Mouse (Mus musculus): ENCODE measurements at regions not wholly inside any gene's neighbourhood (a gene's known extent, or its start where the extent isn't known, plus 50 kb on each side); places are given as distances from the start of the nearest gene placed in this dataset.
A peak's percentile ranks its signal among the peaks of the same experiment; 100 is the strongest.

GRCm38 (mm10) chr9:67137141-67137540, 87.9 kb upstream of the Tpm1 start:
- Histone ChIP-seq H3K9ac (no peak overlapping the region), H3K4me2 (no peak overlapping the region), H3K27me3 (no peaks in the 10 kb centered on the region), H3K4me3 (no peak overlapping the region), H3K36me3 (no peaks in the 10 kb centered on the region), H3K4me1 (peaks cover 25% of the 10 kb centered on the region), H3K9me3 (no peaks in the 10 kb centered on the region), H3K27ac (peak overlapping the region; percentile 9)
- peak; percentile 22; the same call in 1 of the 2 replicates for ATAC-seq (ENCODE audit: insufficient number of reproducible peaks, low FRiP score, low TSS enrichment, low read depth)
- 46% methylated on average over 4 of the region's 4 CpGs for WGBS

DNA sequence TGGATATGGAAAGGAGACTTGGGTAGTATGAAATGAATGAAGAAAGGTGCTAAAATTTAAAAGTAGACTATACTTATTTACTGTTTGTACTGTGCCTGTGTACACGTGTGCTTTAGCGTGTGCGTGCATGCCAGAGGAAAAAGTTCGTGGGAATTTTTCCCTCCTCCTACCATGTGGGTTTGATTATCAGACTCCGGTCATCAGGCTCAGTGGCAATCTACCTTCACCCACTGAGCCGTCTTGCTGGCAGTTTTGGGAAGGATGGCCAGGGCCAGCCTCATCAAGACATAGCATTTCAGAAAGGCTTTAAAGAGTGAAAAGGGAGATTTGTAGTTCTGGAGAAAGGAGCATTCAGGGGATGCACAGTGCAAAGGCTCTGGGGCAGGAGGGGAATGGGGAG, 87.0 kb upstream of the Tpm1 start:
- H3K9me3 ChIP-seq = no peaks in the 10 kb centered on the region
- no peak overlapping the region for H3K9ac ChIP-seq
- no peaks in the 10 kb centered on the region for H3K27me3 ChIP-seq
- no peaks in the 10 kb centered on the region for H3K36me3 ChIP-seq
- WGBS = 35% methylated on average over 6 of the region's 6 CpGs
- H3K4me1 ChIP-seq = peaks cover 26% of the 10 kb centered on the region
- H3K4me3 ChIP-seq = no peak overlapping the region
- no peak for ATAC-seq (ENCODE audit: insufficient number of reproducible peaks, low FRiP score, low TSS enrichment, low read depth)
- no peak overlapping the region for H3K27ac ChIP-seq
- H3K4me2 ChIP-seq = no peak overlapping the region

DNA sequence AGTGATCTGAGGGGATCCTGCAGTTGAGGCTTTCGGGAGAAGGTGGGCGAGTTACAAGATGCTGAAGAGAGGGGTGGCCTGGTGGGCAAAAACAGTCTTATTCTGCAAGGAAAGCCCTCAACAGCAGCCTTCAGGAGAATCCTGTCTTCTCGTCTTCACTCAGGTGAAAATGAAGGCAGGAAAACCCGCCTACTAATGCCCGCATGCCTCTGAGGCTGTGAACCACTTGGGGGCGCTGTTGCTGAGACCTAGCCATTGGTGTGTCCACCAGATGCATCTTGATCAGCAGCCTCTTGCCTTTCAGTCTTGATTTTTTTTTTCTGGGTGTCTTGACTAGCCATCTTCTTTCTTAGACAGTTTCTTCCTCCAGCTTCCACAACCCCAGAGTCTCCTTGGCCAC, 85.2 kb upstream of the Tpm1 start:
- 81% methylated on average over 6 of the region's 6 CpGs for WGBS
- Histone ChIP-seq H3K27ac (no peak overlapping the region), H3K36me3 (no peaks in the 10 kb centered on the region), H3K4me1 (peaks cover 28% of the 10 kb centered on the region), H3K4me3 (no peak overlapping the region), H3K4me2 (no peak overlapping the region), H3K9ac (no peak overlapping the region), H3K27me3 (no peaks in the 10 kb centered on the region), H3K9me3 (no peaks in the 10 kb centered on the region)
- no peak for ATAC-seq (ENCODE audit: insufficient number of reproducible peaks, low FRiP score, low TSS enrichment, low read depth)

GRCm38 (mm10) chr9:67132370-67132769, 83.2 kb upstream of the Tpm1 start:
- H3K36me3 ChIP-seq = no peaks in the 10 kb centered on the region
- no peak for ATAC-seq (ENCODE audit: insufficient number of reproducible peaks, low FRiP score, low TSS enrichment, low read depth)
- H3K27me3 ChIP-seq = no peaks in the 10 kb centered on the region
- H3K27ac ChIP-seq = no peak overlapping the region
- no peak overlapping the region for H3K4me3 ChIP-seq
- no peak overlapping the region for H3K9ac ChIP-seq
- WGBS = 54% methylated on average over 5 of the region's 5 CpGs
- H3K9me3 ChIP-seq = no peaks in the 10 kb centered on the region
- no peak overlapping the region for H3K4me2 ChIP-seq
- H3K4me1 ChIP-seq = peaks cover 21% of the 10 kb centered on the region

- Histone ChIP-seq H3K27ac (no peak overlapping the region), H3K36me3 (no peaks in the 10 kb centered on the region), H3K4me2 (no peak overlapping the region), H3K9me3 (no peaks in the 10 kb centered on the region), H3K4me1 (peaks cover 8% of the 10 kb centered on the region), H3K4me3 (no peak overlapping the region), H3K9ac (no peak overlapping the region), H3K27me3 (no peaks in the 10 kb centered on the region)
- no peak for ATAC-seq (ENCODE audit: insufficient number of reproducible peaks, low FRiP score, low TSS enrichment, low read depth)
- WGBS = 66% methylated on average over 8 of the region's 8 CpGs
Measured at GRCm38 (mm10) chr9:67130730-67131440, 81.7 kb upstream of the Tpm1 start.

GRCm38 (mm10) chr9:67129891-67130290, 80.7 kb upstream of the Tpm1 start:
- Histone ChIP-seq H3K4me2 (no peak overlapping the region), H3K27ac (no peak overlapping the region), H3K27me3 (no peaks in the 10 kb centered on the region), H3K4me1 (peaks cover 8% of the 10 kb centered on the region), H3K4me3 (no peak overlapping the region), H3K9me3 (no peaks in the 10 kb centered on the region), H3K36me3 (no peaks in the 10 kb centered on the region), H3K9ac (no peak overlapping the region)
- ATAC-seq (ENCODE audit: insufficient number of reproducible peaks, low FRiP score, low TSS enrichment, low read depth) = no peak
- 87% methylated on average over 3 of the region's 3 CpGs for WGBS

DNA sequence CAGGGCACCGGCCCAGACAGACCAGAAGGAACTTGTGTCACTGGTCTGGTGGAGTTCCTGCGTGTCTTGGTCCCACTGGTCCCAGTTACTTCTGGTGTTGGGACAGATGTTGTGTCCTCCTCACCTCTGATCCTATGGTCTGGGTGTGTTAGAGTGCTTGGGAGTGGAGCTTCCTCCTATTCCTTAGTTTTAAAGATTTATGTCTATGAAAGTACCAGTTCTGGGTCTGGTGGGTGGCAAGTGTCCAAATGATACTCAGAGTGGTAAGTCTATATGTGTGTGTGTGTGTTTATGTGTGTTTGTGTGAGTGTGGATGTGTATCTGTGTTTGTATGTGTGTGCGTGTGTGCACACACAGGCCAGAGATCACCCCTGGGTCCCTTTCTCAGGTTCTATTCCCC, 79.9 kb upstream of the Tpm1 start:
- WGBS = 96% methylated on average over 3 of the region's 3 CpGs
- H3K4me2 ChIP-seq = no peak overlapping the region
- H3K9ac ChIP-seq = no peak overlapping the region
- no peak overlapping the region for H3K4me3 ChIP-seq
- no peaks in the 10 kb centered on the region for H3K27me3 ChIP-seq
- no peaks in the 10 kb centered on the region for H3K36me3 ChIP-seq
- H3K4me1 ChIP-seq = peaks cover 8% of the 10 kb centered on the region
- no peak for ATAC-seq (ENCODE audit: insufficient number of reproducible peaks, low FRiP score, low TSS enrichment, low read depth)
- H3K9me3 ChIP-seq = no peaks in the 10 kb centered on the region
- no peak overlapping the region for H3K27ac ChIP-seq

DNA sequence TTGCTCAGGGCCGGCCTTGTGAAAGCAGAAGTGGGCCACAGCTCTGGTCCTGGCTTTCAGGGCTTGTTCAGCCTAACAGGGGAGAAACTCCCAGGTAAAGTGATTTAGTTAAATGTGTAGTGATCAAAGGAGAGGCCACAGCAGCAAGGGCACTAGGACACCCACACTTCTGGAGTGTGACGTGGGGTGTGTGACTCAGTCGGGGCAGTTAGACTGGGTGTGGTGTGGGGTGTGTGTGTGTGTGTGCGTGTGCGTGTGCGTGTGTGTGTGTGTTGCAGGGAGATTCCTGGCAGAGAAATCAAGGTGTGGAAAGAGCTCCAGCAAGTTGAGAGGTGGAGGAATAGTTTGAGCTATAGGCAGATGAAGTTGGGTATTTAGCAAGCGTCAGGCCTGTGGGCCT, 72.5 kb upstream of the Tpm1 start:
- no peak overlapping the region for H3K27ac ChIP-seq

DNA sequence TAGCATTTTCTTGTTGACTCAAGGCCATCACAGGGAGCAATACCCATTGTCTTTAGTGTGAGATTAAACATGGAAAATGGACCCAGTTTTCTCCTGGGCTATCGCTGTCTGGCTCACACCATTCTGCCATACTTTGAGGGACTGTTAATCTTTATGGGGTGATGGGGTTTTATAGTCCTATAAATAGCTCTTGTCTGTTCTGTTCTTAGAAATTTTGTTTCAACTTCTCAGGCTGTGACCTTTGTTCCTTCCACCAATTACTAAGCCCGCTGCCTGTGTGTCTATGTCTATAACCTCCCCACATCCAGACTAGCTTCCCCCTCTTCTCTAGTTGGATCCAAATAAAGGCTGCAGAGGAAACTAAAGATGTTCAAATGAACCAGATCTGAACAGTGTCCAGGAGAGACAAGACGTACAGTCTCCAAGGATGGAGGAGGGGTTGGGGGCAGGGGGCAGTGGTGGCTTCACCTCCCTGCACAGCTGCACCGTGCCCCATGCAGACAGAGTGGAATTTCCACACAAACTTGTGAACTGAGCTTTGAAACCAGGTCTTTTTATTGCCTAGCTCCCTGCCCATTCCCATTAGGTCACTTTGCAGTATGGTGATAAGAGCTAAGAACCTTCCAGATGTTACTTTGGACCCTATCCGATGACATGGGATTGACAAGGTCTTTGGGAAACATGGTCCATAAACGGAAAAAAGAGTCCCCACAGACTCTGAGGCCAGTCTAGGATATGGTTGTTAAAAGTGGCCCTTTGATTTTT, 69.9 kb upstream of the Tpm1 start:
- ATAC-seq (ENCODE audit: insufficient number of reproducible peaks, low FRiP score, low TSS enrichment, low read depth) = no peak
- Histone ChIP-seq H3K4me3 (no peak overlapping the region), H3K4me2 (no peak overlapping the region), H3K27ac (no peak overlapping the region), H3K4me1 (peaks cover 29% of the 10 kb centered on the region), H3K9ac (no peak overlapping the region), H3K36me3 (no peaks in the 10 kb centered on the region), H3K9me3 (no peaks in the 10 kb centered on the region), H3K27me3 (no peaks in the 10 kb centered on the region)
- WGBS = 42% methylated on average over 6 of the region's 6 CpGs

More for the DNA sequence above, 72.5 kb upstream of the Tpm1 start:
- no peaks in the 10 kb centered on the region for H3K36me3 ChIP-seq
- peaks cover 16% of the 10 kb centered on the region for H3K4me1 ChIP-seq
- no peaks in the 10 kb centered on the region for H3K27me3 ChIP-seq
- no peak overlapping the region for H3K4me3 ChIP-seq
- WGBS = 81% methylated on average over 7 of the region's 7 CpGs
- H3K9me3 ChIP-seq = no peaks in the 10 kb centered on the region
- ATAC-seq (ENCODE audit: insufficient number of reproducible peaks, low FRiP score, low TSS enrichment, low read depth) = no peak
- no peak overlapping the region for H3K4me2 ChIP-seq
- no peak overlapping the region for H3K9ac ChIP-seq

- Histone ChIP-seq H3K27ac (no peak overlapping the region), H3K36me3 (no peaks in the 10 kb centered on the region), H3K9me3 (no peaks in the 10 kb centered on the region), H3K4me3 (no peak overlapping the region), H3K4me1 (peaks cover 29% of the 10 kb centered on the region), H3K9ac (no peak overlapping the region), H3K27me3 (no peaks in the 10 kb centered on the region), H3K4me2 (no peak overlapping the region)
- no peak for ATAC-seq (ENCODE audit: insufficient number of reproducible peaks, low FRiP score, low TSS enrichment, low read depth)
- 90% methylated on average over 1 of the region's 1 CpGs for WGBS
Measured at GRCm38 (mm10) chr9:67118429-67118828, 69.2 kb upstream of the Tpm1 start.

GRCm38 (mm10) chr9:67117639-67118038, 68.4 kb upstream of the Tpm1 start:
- H3K27me3 ChIP-seq = no peaks in the 10 kb centered on the region
- peaks cover 29% of the 10 kb centered on the region for H3K4me1 ChIP-seq
- H3K9me3 ChIP-seq = no peaks in the 10 kb centered on the region
- H3K27ac ChIP-seq = no peak overlapping the region
- 81% methylated on average over 5 of the region's 5 CpGs for whole genome bisulfite sequencing
- no peak for ATAC-seq (ENCODE audit: insufficient number of reproducible peaks, low FRiP score, low TSS enrichment, low read depth)
- no peak overlapping the region for H3K9ac ChIP-seq
- H3K36me3 ChIP-seq = no peaks in the 10 kb centered on the region
- H3K4me2 ChIP-seq = no peak overlapping the region
- H3K4me3 ChIP-seq = no peak overlapping the region

DNA sequence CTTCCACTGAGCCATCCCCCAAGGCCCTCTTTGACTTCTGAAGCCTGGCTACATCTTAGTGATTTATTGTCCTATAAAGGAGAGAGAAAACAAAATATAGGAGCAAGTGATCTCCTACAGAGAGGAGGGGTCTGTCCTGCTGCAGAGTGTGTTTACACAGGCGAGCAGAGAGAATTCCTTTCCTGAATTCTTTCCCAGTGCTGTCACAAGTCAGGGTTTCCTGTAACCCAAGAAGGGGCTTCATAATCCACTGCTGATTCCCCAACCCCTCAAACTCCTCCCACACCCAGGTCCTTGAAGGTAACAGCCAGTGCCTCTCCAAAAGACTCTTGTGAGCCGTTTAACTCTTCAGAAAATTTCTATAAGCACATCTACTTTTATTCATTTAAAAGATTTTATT, 66.8 kb upstream of the Tpm1 start:
- Histone ChIP-seq H3K27ac (peak overlapping the region; percentile 77), H3K9ac (no peak overlapping the region), H3K4me2 (no peak overlapping the region), H3K27me3 (no peaks in the 10 kb centered on the region), H3K9me3 (no peaks in the 10 kb centered on the region), H3K4me1 (peaks cover 25% of the 10 kb centered on the region), H3K4me3 (no peak overlapping the region), H3K36me3 (no peaks in the 10 kb centered on the region)
- peak; percentile 76; the same call in 1 of the 2 replicates for ATAC-seq (ENCODE audit: insufficient number of reproducible peaks, low FRiP score, low TSS enrichment, low read depth)
- WGBS = 14% methylated on average over 2 of the region's 2 CpGs

All from limb, embryonic 15.5 days (tissue).